Mouse (Mus musculus) embryonic facial prominence, embryonic 14.5 days (tissue): ENCODE results near the gene Clmp. TPM values are rescaled to one million over a fixed set of nuclear protein-coding genes. Genes with fewer than 3 reads are reported as not detected.
"Not testable (repeated sequence)": the region's sequence is repeated elsewhere in the genome, so short reads cannot be mapped to it uniquely, and the experiment has no call there.

Experiments used
- ATAC-seq: fragments of 200-750 bp; cut with Nextera tagmentation; 2 replicates; pipeline ENCODE4 v1.8.0; 2017; ENCODE audit warnings: low read depth, moderate number of reproducible peaks, moderate TSS enrichment
- DNase-seq: peaks from one replicate; pipeline ENCODE4 v3.0.0-alpha.2; 2015; ENCODE audit warnings: low spot score
- H3K27ac ChIP-seq: fragments of 300-500 bp; sonication (generic); replicated peaks from 2 replicates; pipeline ENCODE4 v1.5.1; 2014; ENCODE audit warnings: low read depth, mild to moderate bottlenecking, low read length, moderate library complexity
- H3K27me3 ChIP-seq: fragments of 300-500 bp; sonication (generic); replicated peaks from 2 replicates; pipeline ENCODE4 v1.6.1; 2014; ENCODE audit warnings: low read length; ENCODE audit not compliant: control insufficient read depth, insufficient read depth
- H3K36me3 ChIP-seq: fragments of 300-500 bp; sonication (generic); 2 replicates; pipeline ENCODE4 v1.6.1; 2014; ENCODE audit warnings: low read length, mixed read lengths; ENCODE audit not compliant: control insufficient read depth, insufficient read depth
- H3K4me1 ChIP-seq: fragments of 300-500 bp; sonication (generic); 2 replicates; pipeline ENCODE4 v1.6.1; 2014; ENCODE audit warnings: antibody characterized with exemption, low read length; ENCODE audit not compliant: control insufficient read depth, insufficient read depth
- H3K4me2 ChIP-seq: fragments of 300-500 bp; sonication (generic); 2 replicates; pipeline ENCODE4 v1.6.1; 2014; ENCODE audit warnings: low read depth, mild to moderate bottlenecking, low read length, moderate library complexity, mixed read lengths
- H3K4me3 ChIP-seq: fragments of 300-500 bp; sonication (generic); 2 replicates; pipeline ENCODE4 v1.5.1; 2014; ENCODE audit warnings: low read depth, mild to moderate bottlenecking, low read length
- H3K9ac ChIP-seq: fragments of 300-500 bp; sonication (generic); 2 replicates; pipeline ENCODE4 v1.6.1; 2014; ENCODE audit warnings: low read depth, mild to moderate bottlenecking, low read length, moderate library complexity, mixed read lengths
- H3K9me3 ChIP-seq: fragments of 300-500 bp; sonication (generic); 2 replicates; pipeline ENCODE4 v1.6.1; 2016; ENCODE audit warnings: low read length; ENCODE audit not compliant: control insufficient read depth
- WGBS: fragments of 180-500 bp; shearing (Covaris S2); extraction: QIAGEN DNeasy Blood & Tissue Kit; methylation state at CpG from one replicate; pipeline ENCODE4 v1.1.7; 2014; 5-methylcytosine and 5-hydroxymethylcytosine counted together
- polyA plus RNA-seq: library from polyadenylated mRNA; unstranded; fragments of >200 nt; fragmentation: Nextera tagmentation; extraction: Ambion mirVana; gene quantifications from 2 replicates; pipeline ENCODE4 v1.2.1, GENCODE M21; 2014

The Clmp gene
- polyA plus RNA-seq, 1 experiment from 2014 or later: 51.2 TPM

GRCm38 (mm10) chr9:40801614-40802532 is 116.1 kb downstream of the Clmp start:
- Histone ChIP-seq H3K27ac (peak overlapping the region; percentile 94), H3K4me2 (peak overlapping the region; percentile 70), H3K4me3 (peak overlapping the region; percentile 95), H3K4me1 (peaks cover 16% of the 10 kb centered on the region; the same call in 1 of the 2 replicates), H3K9ac (peak overlapping the region; percentile 97), H3K36me3 (peaks cover 49% of the 10 kb centered on the region)
- not testable (repeated sequence) for H3K9me3 ChIP-seq, H3K27me3 ChIP-seq
- under 1% methylated on average over 22 of the region's 28 CpGs for WGBS
- DNase-seq (peak; percentile 79), ATAC-seq (0 out of 2 replicates have a peak, but pooled peaks have one; percentile 0)

- not testable (repeated sequence) for DNase-seq, H3K27ac ChIP-seq, H3K27me3 ChIP-seq, H3K9me3 ChIP-seq, ATAC-seq
- Histone ChIP-seq H3K4me2 (peak overlapping the region; percentile 70), H3K4me3 (peak overlapping the region; percentile 95), H3K4me1 (peaks cover 22% of the 10 kb centered on the region; the same call in 1 of the 2 replicates), H3K36me3 (peaks cover 53% of the 10 kb centered on the region), H3K9ac (peak overlapping the region; percentile 97)
- WGBS: 5% methylated on average over 8 of the region's 8 CpGs
Measured at GRCm38 (mm10) chr9:40802533-40802875, 116.7 kb downstream of the Clmp start.

- ATAC-seq, H3K27ac ChIP-seq, H3K9me3 ChIP-seq, DNase-seq, H3K9ac ChIP-seq, H3K27me3 ChIP-seq: not testable (repeated sequence)
- Histone ChIP-seq H3K4me1 (peaks cover 18% of the 10 kb centered on the region; the same call in 1 of the 2 replicates), H3K4me2 (peak overlapping the region; percentile 51; the same call in 1 of the 2 replicates), H3K4me3 (peak overlapping the region; percentile 29; the same call in 1 of the 2 replicates), H3K36me3 (peaks cover 53% of the 10 kb centered on the region)
- WGBS: 59% methylated on average over 3 of the region's 3 CpGs
Measured at GRCm38 (mm10) chr9:40804576-40804975, 118.8 kb downstream of the Clmp start.

GRCm38 (mm10) chr9:40805263-40805662 is 119.5 kb downstream of the Clmp start:
- peak overlapping the region; percentile 34 for H3K4me2 ChIP-seq
- ATAC-seq (no peak), DNase-seq (peak; percentile 91)
- H3K9me3 ChIP-seq: no peaks in the 10 kb centered on the region
- H3K36me3 ChIP-seq: peaks cover 53% of the 10 kb centered on the region
- peak overlapping the region; percentile 4; the same call in 1 of the 2 replicates for H3K4me3 ChIP-seq
- no peaks in the 10 kb centered on the region for H3K27me3 ChIP-seq
- no peak overlapping the region for H3K27ac ChIP-seq
- H3K9ac ChIP-seq: 0 out of 2 replicates have a peak overlapping the region, but pooled peaks have one; percentile 15
- 18% methylated on average over 2 of the region's 2 CpGs for WGBS
- peaks cover 14% of the 10 kb centered on the region; the same call in 1 of the 2 replicates for H3K4me1 ChIP-seq

- no peaks in the 10 kb centered on the region for H3K27me3 ChIP-seq
- ATAC-seq (peak; percentile 20), DNase-seq (peak; percentile 88)
- no peak overlapping the region for H3K4me2 ChIP-seq
- no peaks in the 10 kb centered on the region for H3K9me3 ChIP-seq
- peaks cover 51% of the 10 kb centered on the region for H3K36me3 ChIP-seq
- H3K9ac ChIP-seq: no peak overlapping the region
- no peak overlapping the region for H3K4me3 ChIP-seq
- H3K27ac ChIP-seq: peak overlapping the region; percentile 70
- H3K4me1 ChIP-seq: peaks cover 14% of the 10 kb centered on the region; the same call in 1 of the 2 replicates
- 18% methylated on average over 5 of the region's 5 CpGs for WGBS
Measured at GRCm38 (mm10) chr9:40806440-40807288, 120.9 kb downstream of the Clmp start.

- 9% methylated on average over 11 of the region's 11 CpGs for WGBS
- peaks cover 14% of the 10 kb centered on the region; the same call in 1 of the 2 replicates for H3K4me1 ChIP-seq
- DNase-seq (peak; percentile 86), ATAC-seq (peak; percentile 9)
- peak overlapping the region; percentile 70 for H3K27ac ChIP-seq
- no peaks in the 10 kb centered on the region for H3K9me3 ChIP-seq
- H3K36me3 ChIP-seq: peaks cover 44% of the 10 kb centered on the region
- H3K4me2 ChIP-seq: no peak overlapping the region
- no peaks in the 10 kb centered on the region for H3K27me3 ChIP-seq
- H3K4me3 ChIP-seq: no peak overlapping the region
- H3K9ac ChIP-seq: no peak overlapping the region
Measured at GRCm38 (mm10) chr9:40807289-40807920, 121.6 kb downstream of the Clmp start.

GRCm38 (mm10) chr9:40808061-40808906 is 122.5 kb downstream of the Clmp start:
- DNase-seq (peak; percentile 56), ATAC-seq (peak; percentile 1; the same call in 1 of the 2 replicates)
- Histone ChIP-seq H3K9ac (no peak overlapping the region), H3K9me3 (no peaks in the 10 kb centered on the region), H3K36me3 (peaks cover 40% of the 10 kb centered on the region), H3K27ac (peak overlapping the region; percentile 70), H3K4me3 (no peak overlapping the region), H3K4me2 (no peak overlapping the region), H3K27me3 (no peaks in the 10 kb centered on the region), H3K4me1 (peaks cover 14% of the 10 kb centered on the region; the same call in 1 of the 2 replicates)
- 21% methylated on average over 16 of the region's 16 CpGs for WGBS
